Mouse (Mus musculus) bone marrow, adult 2 months (tissue): ENCODE results near the gene Fancl.

Experiments
- CTCF ChIP-seq: fragments of 200-500 bp; IDR thresholded peaks from 2 replicates; pipeline ENCODE4 v1.5.1; 2011; ENCODE audit warnings: low read length, control low read depth; ENCODE audit not compliant: control insufficient read depth, insufficient read depth
- POLR2A ChIP-seq: fragments of 200-500 bp; IDR thresholded peaks from 2 replicates; pipeline ENCODE4 v1.6.1; 2011; ENCODE audit warnings: low read depth, mild to moderate bottlenecking, control low read depth, low read length, borderline replicate concordance; ENCODE audit not compliant: control insufficient read depth

- TF ChIP-seq CTCF (no peak), POLR2A (no peak)
These were observed 743 bp downstream of the Fancl start for GRCm38 (mm10) chr11:26386678-26387077.
